Mouse (Mus musculus): ENCODE results near the gene Tle1. TPM values are rescaled to one million over a fixed set of nuclear protein-coding genes. Genes with fewer than 3 reads are reported as not detected.

Tle1 gene
- polyA plus RNA-seq, 1 experiment from 2014 or later, result 18.1 TPM

DNA sequence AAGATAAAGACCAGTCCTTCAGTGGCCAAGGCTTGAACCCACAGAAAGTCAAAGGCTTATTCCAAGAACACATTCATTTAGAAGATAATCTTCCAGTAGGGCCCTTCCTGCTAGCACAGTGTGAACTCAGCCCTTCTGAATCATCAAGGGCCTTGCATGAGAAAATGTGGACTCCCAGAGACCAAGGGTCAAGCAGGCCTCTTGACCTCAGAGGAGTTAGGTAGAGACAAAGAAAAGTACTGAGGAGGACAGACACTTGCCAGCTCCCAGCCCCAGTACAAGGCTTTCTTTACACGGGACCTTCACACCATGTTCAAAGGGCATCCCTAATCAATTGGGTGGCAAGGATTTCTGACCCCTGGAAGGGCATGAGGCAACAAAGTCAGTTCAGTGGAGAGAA, 77.9 kb downstream of the Tle1 start:
- Histone ChIP-seq H3K9ac (no peak overlapping the region), H3K36me3 (peaks cover 19% of the 10 kb centered on the region), H3K4me1 (no peaks in the 10 kb centered on the region), H3K27ac (no peak overlapping the region), H3K4me2 (no peak overlapping the region), H3K4me3 (no peak overlapping the region), H3K9me3 (no peaks in the 10 kb centered on the region), H3K27me3 (no peaks in the 10 kb centered on the region)
- 36% methylated on average over 1 of the region's 1 CpGs for WGBS
- no peak for ATAC-seq (ENCODE audit: borderline replicate concordance, extremely low read depth, low FRiP score, low TSS enrichment)

DNA sequence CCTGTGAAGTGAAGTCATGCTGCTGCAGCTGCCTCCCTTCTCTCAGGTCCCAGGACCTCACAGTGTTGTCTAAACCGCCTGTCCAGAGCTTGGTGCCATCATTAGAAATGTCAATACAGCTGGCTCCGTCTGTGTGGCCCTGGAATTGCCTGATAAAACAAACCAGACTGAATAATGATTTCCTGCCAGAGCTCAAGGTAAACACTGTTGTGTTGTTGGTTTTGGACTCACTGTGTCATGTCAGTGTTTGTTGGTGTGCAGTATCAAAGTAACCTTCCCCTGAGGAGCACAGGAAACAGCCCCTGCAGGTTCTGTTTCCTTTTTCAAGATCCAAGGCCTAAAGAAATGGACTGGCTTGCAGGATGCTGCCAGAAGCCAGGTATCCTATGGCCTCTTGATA, 78.4 kb downstream of the Tle1 start:
- 27% methylated on average over 2 of the region's 2 CpGs for WGBS

DNA sequence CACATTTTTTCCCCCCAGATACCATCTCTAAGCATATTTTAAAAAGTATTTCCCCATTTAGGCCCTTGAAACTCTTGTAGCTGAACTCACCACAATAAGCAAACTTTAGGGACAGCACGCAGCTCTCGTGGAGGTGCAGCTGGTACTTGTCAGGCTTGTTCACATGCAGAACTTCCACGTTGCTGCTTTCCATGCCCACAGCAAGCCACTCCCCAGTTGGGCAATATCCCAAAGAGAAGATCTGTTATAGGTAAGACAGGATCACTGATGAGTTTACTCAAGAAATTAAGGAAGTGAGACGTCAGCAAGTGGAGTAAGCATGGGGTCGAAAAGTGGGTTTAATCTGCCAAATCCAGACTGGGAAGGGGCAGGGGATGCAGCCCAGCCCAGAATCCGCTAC, 80.7 kb downstream of the Tle1 start:
- H3K27ac ChIP-seq, result no peak overlapping the region
- no peaks in the 10 kb centered on the region for H3K27me3 ChIP-seq
- no peak overlapping the region for H3K4me2 ChIP-seq
- H3K9me3 ChIP-seq, result no peaks in the 10 kb centered on the region
- H3K4me3 ChIP-seq, result no peak overlapping the region
- WGBS, result 76% methylated on average over 6 of the region's 6 CpGs
- H3K9ac ChIP-seq, result no peak overlapping the region
- ATAC-seq (ENCODE audit: borderline replicate concordance, extremely low read depth, low FRiP score, low TSS enrichment), result no peak
- no peaks in the 10 kb centered on the region for H3K4me1 ChIP-seq
- peaks cover 22% of the 10 kb centered on the region for H3K36me3 ChIP-seq

More for the DNA sequence above, 78.4 kb downstream of the Tle1 start:
- H3K9ac ChIP-seq, result no peak overlapping the region
- H3K4me1 ChIP-seq, result no peaks in the 10 kb centered on the region
- no peak overlapping the region for H3K4me3 ChIP-seq
- H3K27me3 ChIP-seq, result no peaks in the 10 kb centered on the region
- no peak overlapping the region for H3K27ac ChIP-seq
- peaks cover 22% of the 10 kb centered on the region for H3K36me3 ChIP-seq
- no peak overlapping the region for H3K4me2 ChIP-seq
- H3K9me3 ChIP-seq, result no peaks in the 10 kb centered on the region
- ATAC-seq (ENCODE audit: borderline replicate concordance, extremely low read depth, low FRiP score, low TSS enrichment), result peak; percentile 23; the same call in 1 of the 2 replicates

DNA sequence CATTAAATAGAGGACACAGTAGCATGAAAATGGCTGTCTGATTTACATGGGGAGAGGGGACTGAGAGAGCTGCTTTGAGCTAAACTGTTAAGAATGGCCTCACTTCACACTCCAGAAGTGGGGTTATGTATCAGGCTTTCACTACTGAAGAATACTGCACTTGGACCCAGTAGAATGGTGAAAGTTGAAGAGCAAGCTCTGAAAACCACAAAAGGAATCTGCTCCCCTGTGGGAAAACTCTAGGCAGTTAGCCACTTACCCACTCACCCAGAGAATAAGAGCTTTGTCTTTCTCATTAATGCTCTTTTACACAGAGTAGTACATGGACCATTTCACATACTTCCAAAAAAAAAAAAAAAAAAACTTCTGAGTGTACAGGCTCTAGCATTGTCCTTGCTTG, 95.0 kb downstream of the Tle1 start:
- no peaks in the 10 kb centered on the region for H3K27me3 ChIP-seq
- no peaks in the 10 kb centered on the region for H3K9me3 ChIP-seq
- ATAC-seq (ENCODE audit: borderline replicate concordance, extremely low read depth, low FRiP score, low TSS enrichment), result peak; percentile 39
- no peak overlapping the region for H3K4me2 ChIP-seq
- no peaks in the 10 kb centered on the region for H3K4me1 ChIP-seq
- H3K9ac ChIP-seq, result no peak overlapping the region
- H3K36me3 ChIP-seq, result no peaks in the 10 kb centered on the region
- no peak overlapping the region for H3K27ac ChIP-seq
- no peak overlapping the region for H3K4me3 ChIP-seq

DNA sequence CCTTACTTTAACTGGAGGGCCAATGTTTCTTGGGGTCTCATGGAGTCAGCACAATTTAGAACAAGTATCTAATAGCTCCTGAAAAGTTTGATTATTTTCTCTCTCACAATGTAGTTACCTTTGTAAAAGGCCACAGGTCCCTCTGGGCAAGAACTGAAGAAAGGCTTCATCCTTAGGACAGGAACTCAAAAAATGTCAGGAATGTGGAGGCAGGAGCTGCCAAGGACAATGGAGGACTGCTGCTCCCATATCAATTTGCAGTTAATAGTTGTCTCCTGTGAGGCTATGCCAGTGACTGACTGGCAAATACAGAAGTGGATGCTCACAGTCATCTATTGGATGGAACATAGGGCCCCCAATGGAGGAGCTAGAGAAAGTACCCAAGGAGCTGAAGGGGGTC, 96.5 kb downstream of the Tle1 start:
- H3K4me3 ChIP-seq, result no peak overlapping the region
- H3K4me1 ChIP-seq, result no peaks in the 10 kb centered on the region
- H3K9ac ChIP-seq, result no peak overlapping the region
- H3K36me3 ChIP-seq, result no peaks in the 10 kb centered on the region
- H3K27ac ChIP-seq, result no peak overlapping the region
- H3K4me2 ChIP-seq, result no peak overlapping the region
- no peaks in the 10 kb centered on the region for H3K9me3 ChIP-seq
- H3K27me3 ChIP-seq, result no peaks in the 10 kb centered on the region
- no peak for ATAC-seq (ENCODE audit: borderline replicate concordance, extremely low read depth, low FRiP score, low TSS enrichment)

DNA sequence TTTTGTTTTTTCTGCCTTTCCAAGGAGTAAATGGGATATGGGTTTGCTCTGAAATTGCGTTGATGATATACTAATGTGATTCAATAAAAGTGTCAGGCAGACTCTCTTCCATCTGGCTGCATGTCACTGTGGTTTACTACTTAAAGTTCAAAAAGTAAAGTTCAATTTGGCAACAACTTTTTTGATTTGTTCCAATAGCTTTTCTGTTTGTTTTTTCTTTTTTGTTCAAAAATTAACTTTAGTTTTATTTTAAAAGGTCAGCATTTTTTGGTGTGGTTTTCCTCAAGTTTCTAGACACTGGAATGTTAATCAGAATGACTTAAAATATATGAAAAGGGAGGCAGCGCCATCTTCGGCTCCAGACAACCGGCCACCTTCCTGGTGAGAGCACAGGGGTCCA, 112.9 kb downstream of the Tle1 start:
- Histone ChIP-seq H3K4me2 (no peak overlapping the region), H3K27me3 (no peaks in the 10 kb centered on the region), H3K27ac (no peak overlapping the region), H3K9me3 (no peaks in the 10 kb centered on the region), H3K4me3 (no peak overlapping the region), H3K4me1 (no peaks in the 10 kb centered on the region), H3K36me3 (no peaks in the 10 kb centered on the region), H3K9ac (no peak overlapping the region)
- ATAC-seq (ENCODE audit: borderline replicate concordance, extremely low read depth, low FRiP score, low TSS enrichment), result no peak
- 84% methylated on average over 4 of the region's 4 CpGs for WGBS

DNA sequence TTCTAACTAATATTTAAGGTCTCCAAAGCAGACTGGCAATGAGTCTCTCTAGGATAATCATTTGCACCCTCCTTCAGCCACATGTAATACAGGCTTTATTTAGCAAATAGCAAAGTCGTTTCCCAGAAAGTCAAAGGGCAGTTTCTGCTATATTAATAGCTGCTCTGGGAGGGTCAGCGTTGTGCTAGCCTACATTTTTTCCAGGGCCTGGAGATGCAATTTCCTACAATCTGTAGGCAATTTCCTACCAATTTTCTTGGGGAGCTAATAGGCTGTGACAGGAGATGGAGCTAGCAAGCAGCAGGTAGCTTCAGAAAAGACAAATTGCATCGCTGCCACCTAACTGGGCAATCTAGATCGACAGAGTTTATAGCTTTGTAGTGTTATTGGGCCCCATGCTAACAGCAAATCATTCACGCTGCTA, 131.6 kb downstream of the Tle1 start:
- Histone ChIP-seq H3K9me3 (no peaks in the 10 kb centered on the region), H3K4me1 (no peaks in the 10 kb centered on the region), H3K9ac (no peak overlapping the region), H3K36me3 (no peaks in the 10 kb centered on the region), H3K27ac (no peak overlapping the region), H3K4me2 (no peak overlapping the region), H3K4me3 (no peak overlapping the region), H3K27me3 (no peaks in the 10 kb centered on the region)
- WGBS, result 47% methylated on average over 5 of the region's 5 CpGs
- ATAC-seq (ENCODE audit: borderline replicate concordance, extremely low read depth, low FRiP score, low TSS enrichment), result no peak

DNA sequence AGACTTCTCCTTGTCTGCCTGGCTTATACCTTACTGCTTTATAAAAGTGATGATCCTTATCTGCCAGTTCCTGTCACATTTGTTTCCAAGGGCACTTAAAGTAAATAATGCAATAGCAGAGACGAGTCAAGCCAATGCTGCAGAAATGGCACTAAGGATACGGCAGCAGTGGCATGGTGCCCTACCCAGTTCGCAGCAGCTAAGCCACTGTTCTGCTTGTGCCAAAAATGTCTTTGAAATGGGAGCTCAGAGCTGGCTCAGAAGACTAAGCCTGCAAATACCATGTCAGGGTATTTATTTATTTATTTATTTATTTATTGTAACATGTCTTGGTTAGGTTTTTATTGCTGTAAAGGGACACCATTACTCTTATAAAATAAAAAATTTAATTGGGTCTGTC, 132.8 kb downstream of the Tle1 start:
- no peak overlapping the region for H3K4me2 ChIP-seq
- H3K4me3 ChIP-seq, result no peak overlapping the region
- H3K27me3 ChIP-seq, result no peaks in the 10 kb centered on the region
- no peak overlapping the region for H3K27ac ChIP-seq
- H3K9me3 ChIP-seq, result no peaks in the 10 kb centered on the region
- WGBS, result 45% methylated on average over 3 of the region's 3 CpGs
- no peak for ATAC-seq (ENCODE audit: borderline replicate concordance, extremely low read depth, low FRiP score, low TSS enrichment)
- H3K36me3 ChIP-seq, result no peaks in the 10 kb centered on the region
- no peak overlapping the region for H3K9ac ChIP-seq
- H3K4me1 ChIP-seq, result no peaks in the 10 kb centered on the region

Data from lung, embryonic 15.5 days (tissue).